Mouse (Mus musculus): ENCODE results near the gene Gtf2h1.

Gtf2h1 gene

DNA sequence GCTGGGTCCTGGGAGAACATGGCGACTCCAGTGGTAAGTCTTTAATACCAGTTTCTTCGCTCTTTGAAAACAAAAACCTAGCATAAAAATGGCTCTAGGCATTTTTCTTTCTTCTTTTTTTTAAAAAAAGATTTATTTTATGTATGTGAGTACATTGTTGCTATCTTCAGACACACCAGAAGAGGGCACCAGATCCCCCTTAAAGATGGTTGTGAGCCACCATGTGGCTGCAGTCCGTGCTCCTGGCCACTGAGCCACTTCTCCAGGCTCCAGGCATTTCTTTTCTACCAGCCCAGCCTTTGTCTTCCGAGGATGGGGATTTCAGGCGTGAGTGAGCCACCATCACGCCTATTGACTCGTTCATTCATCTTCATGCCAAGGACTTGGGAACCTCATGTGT, 55.1 kb downstream of the Gtf2h1 start:
- DNase-seq (ENCODE audit: low spot score in 2 of 2) = no peak

DNA sequence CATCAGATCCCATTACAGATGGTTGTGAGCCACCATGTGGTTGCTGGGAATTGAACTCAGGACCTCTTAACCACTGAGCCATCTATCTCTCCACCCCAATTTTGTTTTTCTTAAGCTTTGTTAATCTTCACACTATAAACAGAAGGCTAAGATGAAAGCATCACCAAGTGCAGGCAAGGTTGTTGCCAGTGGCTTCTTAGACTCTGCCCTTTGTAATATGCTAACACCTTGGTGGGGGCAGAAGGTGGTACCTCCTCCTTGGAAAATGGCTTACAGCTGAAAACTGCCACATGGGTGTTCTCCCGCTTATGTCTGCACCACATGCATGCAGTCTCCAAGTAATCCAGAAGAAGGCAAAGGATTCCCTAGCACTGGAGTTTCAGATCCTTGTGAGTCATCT, 56.8 kb downstream of the Gtf2h1 start:
- no peak for DNase-seq (ENCODE audit: low spot score in 2 of 2)

DNA sequence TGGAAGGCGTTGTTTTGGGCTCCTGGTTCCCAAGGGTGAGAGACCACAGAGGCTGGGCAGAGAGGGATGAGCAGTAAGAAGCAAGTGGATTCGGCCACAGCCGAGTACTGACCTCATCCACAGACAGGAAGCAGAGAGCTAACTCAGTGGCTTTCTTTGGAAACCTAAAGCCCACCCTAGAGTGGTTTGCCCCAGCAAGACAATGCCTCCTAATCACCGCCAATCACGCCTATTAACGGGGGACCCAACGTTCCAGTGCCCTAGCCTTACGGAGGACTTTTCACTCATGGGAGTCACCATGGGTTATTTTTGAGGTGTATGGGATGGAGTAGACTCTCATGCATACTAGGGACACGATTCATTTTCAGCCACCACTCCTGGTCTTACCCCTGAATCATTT, 57.5 kb downstream of the Gtf2h1 start:
- no peak for DNase-seq (ENCODE audit: low spot score in 2 of 2)

DNA sequence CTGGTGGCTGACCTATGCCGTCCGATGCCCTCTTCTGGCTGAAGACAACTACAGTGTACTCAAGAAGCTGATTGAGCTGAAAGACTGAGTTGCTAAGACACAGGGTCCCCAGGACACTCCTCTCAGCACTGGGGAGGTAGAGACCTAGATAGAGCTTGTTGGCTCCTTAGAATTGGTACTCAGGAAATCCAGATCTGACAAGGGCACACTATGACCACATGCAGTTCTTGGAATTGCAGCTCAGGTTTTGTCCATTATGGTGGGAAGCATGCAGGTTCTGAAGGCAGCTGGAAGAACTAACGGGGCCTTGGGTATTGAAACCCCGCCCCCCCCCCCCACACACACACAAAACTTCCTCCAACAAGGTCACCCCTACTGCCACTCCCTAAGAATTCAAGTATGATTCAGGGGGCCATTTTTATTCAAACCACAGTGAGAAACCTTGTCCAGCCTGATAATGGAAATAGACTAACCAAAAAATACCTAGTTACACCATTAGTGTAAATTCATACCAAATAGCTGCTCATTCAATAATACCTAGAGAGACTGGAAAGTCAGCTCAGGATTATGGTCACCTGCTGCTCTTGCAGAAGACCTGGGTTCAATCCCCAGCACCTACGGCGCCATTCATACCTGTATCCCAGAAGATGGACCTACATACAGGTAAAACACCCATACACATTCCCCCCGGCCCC, 60.1 kb downstream of the Gtf2h1 start:
- no peak for DNase-seq (ENCODE audit: low spot score in 2 of 2)

DNA sequence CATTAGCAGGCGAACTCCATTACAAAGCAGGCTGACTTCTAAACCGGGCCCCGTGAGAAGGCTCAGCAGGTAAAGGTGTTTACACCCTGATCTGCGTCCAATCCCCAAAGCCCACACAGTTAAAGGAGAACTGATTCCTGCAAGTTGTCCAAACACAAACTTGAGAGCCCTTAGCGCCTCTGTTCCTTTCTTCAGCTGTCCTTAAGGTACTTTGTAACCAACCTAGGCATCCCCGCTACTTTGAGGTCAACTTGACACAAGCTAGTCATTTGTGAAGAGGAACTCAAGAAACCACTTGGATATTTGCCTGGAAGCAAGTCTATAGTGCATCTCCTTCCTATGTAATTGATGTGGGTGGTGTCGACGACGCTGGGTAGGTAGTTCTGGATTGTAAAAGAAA, 61.5 kb downstream of the Gtf2h1 start:
- no peak for DNase-seq (ENCODE audit: low spot score in 2 of 2)

DNA sequence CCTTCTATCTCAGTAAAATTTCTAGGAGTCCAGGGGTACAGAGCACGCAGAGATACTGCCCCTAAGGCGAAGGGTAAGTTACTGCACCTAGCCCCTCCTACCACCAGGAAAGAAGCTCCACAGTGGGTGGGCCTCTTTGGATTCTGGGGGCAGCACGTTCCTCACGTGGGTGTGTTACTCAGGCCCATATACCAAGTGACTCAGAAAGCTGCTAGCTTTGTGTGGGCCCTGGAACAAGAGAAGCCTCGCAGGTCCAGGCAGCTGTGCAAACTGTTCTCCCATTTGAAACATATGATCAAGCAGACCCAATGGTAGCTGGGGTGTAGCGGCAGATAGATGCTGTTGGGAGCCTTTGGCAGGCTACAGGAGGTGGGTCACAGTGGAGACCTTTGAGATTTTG, 63.1 kb downstream of the Gtf2h1 start:
- no peak for DNase-seq (ENCODE audit: low spot score in 2 of 2)

DNA sequence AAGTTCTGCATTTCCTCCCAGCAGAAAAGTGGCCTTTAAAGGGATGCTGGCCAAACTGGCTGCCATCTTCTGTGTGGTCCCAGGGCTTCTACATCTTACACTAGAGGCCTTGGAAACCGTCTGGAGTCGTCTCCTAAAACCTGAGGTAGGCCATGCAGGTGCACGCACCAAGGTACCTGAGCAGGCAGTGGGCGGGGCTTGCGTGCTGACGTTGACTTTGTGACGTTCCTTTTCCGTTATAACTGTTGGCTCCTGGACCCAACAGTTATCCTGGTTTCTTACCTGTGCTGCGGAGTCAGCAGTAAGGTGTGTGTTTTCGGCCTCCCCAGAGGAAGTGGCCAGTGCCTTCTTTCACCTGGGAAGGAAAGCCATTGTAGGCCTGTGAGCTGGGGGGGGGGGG, 65.1 kb downstream of the Gtf2h1 start, which contains the start of gene Ldhc:
Gene Ldhc (plus strand): TSS at position 208 of the 400 bp plus-strand sequence.
- DNase-seq (ENCODE audit: low spot score in 2 of 2) = no peak

DNA sequence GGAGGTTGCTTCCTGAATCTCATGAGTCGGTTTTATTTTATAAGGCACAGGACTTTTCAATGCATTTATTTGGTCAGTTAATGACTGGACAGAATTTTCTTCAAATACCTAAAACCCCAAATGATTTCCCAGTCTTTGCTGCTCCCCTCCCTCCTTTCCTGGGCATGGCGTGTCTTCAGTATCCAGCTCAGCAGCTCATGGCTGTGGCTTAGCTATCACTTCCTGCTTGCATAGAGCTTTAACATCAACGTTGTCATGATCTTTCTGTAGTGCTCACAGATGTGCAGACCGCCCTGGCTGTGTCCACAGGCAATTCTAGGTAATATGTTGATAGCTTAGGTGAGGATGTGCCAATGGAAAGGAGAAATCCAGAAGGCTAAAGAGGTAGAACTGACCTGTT, 76.1 kb downstream of the Gtf2h1 start:
- DNase-seq (ENCODE audit: low spot score in 2 of 2) = no peak

All from spleen, postnatal 10 days (tissue).